Mouse (Mus musculus) brown adipose tissue, adult 24 weeks (tissue): ENCODE results near the gene Tnfaip8l2. TPM values are rescaled to one million over a fixed set of nuclear protein-coding genes. Genes with fewer than 3 reads are reported as not detected.
"Not testable (repeated sequence)": the region's sequence is repeated elsewhere in the genome, so short reads cannot be mapped to it uniquely, and the experiment has no call there.

Experiments
- H3K27ac ChIP-seq: fragments of 200-500 bp; replicated peaks from 2 replicates; pipeline ENCODE4 v1.5.1; 2012; ENCODE audit warnings: low read depth, mild to moderate bottlenecking, low read length
- H3K4me1 ChIP-seq: fragments of 200-500 bp; 2 replicates; pipeline ENCODE4 v1.6.1; 2012; ENCODE audit warnings: low read length, mixed read lengths; ENCODE audit not compliant: control insufficient read depth, insufficient read depth, insufficient read length
- H3K4me3 ChIP-seq: fragments of 200-500 bp; 2 replicates; pipeline ENCODE4 v1.5.1; 2012; ENCODE audit warnings: low read depth, mild to moderate bottlenecking, low read length, moderate library complexity; ENCODE audit not compliant: insufficient read depth
- polyA plus RNA-seq: library from polyadenylated mRNA; stranded (reverse); fragments of >200 nt; gene quantifications from 2 replicates; pipeline ENCODE4 v1.2.4, GENCODE M21; 2012; ENCODE audit not compliant: missing spikeins, insufficient read depth, insufficient read length

Tnfaip8l2 gene
- polyA plus RNA-seq, 1 experiment = 2.8 TPM

DNA sequence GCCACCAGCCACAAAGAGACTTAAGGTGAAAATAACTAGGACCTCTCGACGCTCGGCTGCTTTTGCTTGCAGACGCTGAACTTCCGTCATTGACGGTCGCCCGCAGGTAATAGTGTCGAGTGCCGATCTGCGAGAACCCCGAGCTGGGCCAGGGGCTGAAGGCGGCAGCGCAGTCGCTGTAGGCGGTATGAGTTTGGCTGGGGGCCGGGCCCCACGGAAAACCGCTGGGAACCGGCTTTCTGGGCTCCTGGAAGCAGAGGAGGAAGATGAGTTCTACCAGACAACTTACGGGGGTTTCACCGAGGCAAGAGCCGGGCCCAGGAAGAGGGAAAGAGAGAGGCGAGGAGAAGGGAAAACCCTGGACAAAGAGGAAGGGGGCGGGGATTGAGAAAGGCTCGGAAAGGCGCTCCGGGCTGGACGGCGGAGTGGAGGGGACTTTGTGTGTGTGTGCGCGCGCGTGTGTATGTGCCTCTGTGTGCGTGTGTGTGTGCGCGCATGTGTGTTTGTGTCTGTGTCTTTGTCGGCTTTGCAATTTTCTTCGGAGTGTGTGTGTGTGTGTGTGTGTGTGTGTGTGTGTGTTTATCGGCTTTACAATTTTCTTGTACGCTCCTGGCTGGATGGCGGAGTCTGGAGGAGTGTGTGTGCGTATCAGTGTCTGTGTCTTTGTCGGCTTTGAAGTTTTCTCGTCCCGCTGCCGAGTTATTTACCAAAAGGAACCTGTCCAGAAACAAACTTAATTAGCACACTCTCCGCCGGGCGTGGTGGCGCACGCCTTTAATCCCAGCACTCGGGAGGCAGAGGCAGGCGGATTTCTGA is 31.0 kb downstream of the Tnfaip8l2 start, which contains the start of gene Vps72:
TSS of gene Vps72 (plus strand) at position 112 of the 816 bp plus-strand sequence.
- Histone ChIP-seq H3K4me3 (peak within 1 kb of the TSS; percentile 99), H3K4me1 (no peaks in the 10 kb centered on the region; the same call in 1 of the 2 replicates), H3K27ac (peak within 1 kb of the TSS; percentile 95)

DNA sequence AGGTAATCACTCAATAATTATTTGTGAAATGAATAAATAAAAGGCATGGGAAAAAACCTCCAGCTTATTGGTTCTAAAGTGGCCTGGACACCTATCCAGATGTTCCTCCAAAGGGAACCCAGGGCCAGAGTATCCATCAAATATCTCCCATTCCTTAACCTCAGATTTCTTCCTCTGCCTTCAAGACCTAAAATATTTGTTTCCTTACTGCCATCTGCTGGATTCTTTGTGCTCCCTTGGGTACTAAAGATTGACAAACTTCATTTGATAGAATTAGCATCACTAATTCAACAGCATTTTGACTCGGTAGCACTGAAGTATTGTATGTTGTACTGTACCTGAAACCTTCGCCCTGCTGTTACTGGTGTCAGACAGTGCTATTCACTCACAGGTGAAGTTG is 34.3 kb downstream of the Tnfaip8l2 start:
- no peak overlapping the region for H3K4me3 ChIP-seq
- H3K27ac ChIP-seq = no peak overlapping the region
- no peaks in the 10 kb centered on the region for H3K4me1 ChIP-seq

DNA sequence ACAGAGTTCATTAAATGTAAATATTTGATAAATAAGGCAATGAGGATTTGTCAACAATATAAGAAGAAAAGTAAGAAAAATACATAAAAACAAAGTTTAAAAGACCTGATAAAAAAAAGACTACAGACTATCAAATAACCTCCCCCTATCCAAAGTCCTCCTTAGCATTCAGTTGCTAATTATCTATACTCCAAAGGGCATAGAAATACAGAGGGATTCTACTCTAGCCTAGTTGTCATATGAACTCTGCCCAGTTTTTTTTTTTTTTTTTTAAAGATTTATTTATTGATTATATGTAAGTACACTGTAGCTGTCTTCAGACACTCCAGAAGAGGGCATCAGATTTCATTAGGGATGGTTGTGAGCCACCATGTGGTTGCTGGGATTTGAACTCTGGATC is 34.9 kb downstream of the Tnfaip8l2 start:
- H3K4me3 ChIP-seq, H3K4me1 ChIP-seq, H3K27ac ChIP-seq: not testable (repeated sequence)

DNA sequence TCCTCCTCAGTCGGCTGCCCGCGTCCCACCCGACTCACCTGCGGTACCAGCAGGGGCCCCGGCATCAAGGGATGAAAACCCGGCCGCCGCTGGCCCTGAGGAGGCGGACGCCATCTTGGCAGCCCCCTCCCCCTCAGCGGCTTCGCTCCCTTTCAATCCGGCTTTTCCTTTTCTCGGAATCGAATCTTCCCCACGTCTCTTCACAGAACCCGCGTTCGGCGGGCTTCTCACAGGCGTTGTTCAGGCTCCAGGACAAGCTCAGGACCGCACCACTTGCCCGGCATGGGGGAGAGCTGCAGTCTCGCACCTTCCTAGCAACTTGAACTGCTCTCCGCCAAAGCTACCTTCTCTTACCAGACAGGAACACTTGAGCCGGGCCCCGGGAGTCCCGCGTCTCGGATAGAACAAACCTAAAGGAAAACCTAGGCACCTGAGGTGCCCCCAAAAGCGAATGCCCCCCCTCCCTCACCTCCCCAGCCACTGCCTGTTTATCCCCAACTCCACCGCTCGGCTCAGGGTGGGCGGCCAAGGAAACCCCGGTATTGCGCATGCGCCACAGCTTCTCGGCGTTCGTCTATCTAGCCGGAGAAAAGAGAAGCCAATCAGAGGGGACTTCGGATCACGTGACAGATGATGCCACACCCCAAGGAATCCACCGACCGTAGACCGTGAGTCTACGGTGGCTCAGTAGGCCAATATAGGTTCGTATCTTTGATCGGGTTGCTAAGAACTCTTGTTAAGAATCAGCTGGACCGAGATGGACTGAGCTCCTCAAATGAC is 35.6 kb downstream of the Tnfaip8l2 start, which contains the start of gene Pip5k1a:
TSS of gene Pip5k1a (minus strand) at position 593 of the 780 bp plus-strand sequence.
- Histone ChIP-seq H3K4me3 (peak within 1 kb of the TSS; percentile 78), H3K27ac (peak within 1 kb of the TSS; percentile 45), H3K4me1 (no peaks in the 10 kb centered on the region)

DNA sequence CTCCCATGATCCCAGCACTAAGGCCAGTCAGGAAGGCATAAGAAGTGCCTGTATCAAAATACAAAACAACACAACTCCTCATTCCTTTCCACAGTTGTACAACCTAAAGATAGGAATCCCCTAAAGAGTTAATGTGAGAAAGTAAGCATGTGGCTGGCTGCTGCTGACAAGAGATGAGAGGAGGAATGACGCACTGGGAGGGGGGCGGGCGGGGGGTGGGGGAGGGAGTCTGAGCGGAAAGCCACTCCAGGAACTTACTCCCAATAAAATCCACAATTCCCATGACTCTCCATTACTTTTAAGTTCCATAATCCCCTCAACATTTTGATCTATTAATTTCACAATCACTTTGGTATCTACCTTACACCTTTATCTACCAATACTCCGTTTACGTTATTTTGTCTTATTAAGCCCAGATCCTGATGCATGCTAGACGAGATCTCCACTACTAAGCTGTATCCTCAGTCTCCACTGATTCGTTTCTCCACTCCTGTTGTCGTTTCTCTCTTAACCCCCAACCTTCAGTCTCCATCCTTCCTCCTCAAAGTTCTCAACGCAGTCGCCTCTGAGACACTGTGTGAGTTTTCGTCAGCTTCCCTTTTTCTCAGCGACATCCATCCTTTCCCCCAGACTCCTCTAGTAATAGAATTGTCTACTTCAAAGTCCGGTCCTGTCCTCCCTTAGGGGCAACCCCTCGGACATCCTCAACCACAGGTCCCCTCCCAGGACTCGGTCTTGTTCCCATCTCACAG is 36.4 kb downstream of the Tnfaip8l2 start:
- Histone ChIP-seq H3K4me3 (peak overlapping the region; percentile 78), H3K4me1 (no peaks in the 10 kb centered on the region), H3K27ac (peak overlapping the region; percentile 45; the same call in 1 of the 2 replicates)

DNA sequence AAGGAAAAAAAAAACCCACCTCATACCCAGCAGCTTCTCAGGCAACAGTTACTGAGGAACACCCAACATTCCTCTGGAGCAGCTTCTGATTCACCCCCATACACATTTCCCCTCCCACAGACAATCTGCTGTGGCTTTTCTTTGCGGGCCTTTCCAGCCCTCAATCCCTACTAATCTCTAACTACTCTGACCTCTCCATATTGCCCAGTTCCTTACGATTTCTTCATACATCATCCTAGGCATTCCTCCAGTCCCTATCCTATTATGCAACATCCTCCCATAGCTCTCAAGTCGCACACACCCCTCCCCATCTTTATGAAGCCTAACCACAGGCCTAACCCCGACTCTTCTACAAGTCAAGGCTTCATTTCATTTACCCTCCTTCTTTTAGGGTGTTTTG is 37.0 kb downstream of the Tnfaip8l2 start:
- H3K27ac ChIP-seq = 0 out of 2 replicates have a peak overlapping the region, but pooled peaks have one; percentile 34
- H3K4me3 ChIP-seq = peak overlapping the region; percentile 39
- H3K4me1 ChIP-seq = no peaks in the 10 kb centered on the region

DNA sequence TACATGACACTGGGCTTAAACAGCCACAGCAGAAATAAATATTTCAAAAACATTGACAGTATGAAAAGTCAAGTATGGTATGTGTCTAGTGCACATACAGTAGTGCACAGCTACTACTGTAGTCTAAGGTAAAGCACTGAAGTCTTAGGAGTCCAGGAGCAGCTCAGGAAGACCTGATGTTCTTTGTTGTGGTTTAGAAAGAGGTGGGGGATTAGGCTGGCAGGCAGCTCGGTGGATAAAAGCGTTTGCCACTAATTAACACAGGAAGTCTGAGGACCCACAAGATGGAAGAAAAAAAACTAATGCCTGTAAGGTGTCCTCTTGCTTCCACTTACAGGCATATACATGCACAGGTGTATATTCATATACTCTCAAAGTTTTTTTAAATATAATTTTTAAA is 41.3 kb downstream of the Tnfaip8l2 start:
- Histone ChIP-seq H3K27ac (no peak overlapping the region), H3K4me1 (no peaks in the 10 kb centered on the region), H3K4me3 (no peak overlapping the region)

Other genes with a start within 250 kb of the Tnfaip8l2 start
- gene Selenbp1, start 209.3 kb downstream of the Tnfaip8l2 start, polyA plus RNA-seq = 51.0 and 61.7 TPM in 2 replicates
- 4.0 and 6.3 TPM in 2 replicates for gene Rfx5, start 188.3 kb downstream of the Tnfaip8l2 start, polyA plus RNA-seq
- gene Pi4kb, start 167.6 kb downstream of the Tnfaip8l2 start, polyA plus RNA-seq = 16.6 and 17.7 TPM in 2 replicates
- gene Zfp687, start 126.9 kb downstream of the Tnfaip8l2 start, polyA plus RNA-seq = 5.7 and 6.1 TPM in 2 replicates
- gene Psmd4, start 99.7 kb downstream of the Tnfaip8l2 start, polyA plus RNA-seq = 168 and 202 TPM in 2 replicates
- gene Pip5k1a, start 35.4 kb downstream of the Tnfaip8l2 start, polyA plus RNA-seq = 12.7 and 14.5 TPM in 2 replicates
- 18.8 and 26.2 TPM in 2 replicates for gene Vps72, start 31.3 kb downstream of the Tnfaip8l2 start, polyA plus RNA-seq
- gene Tmod4, start 17.9 kb downstream of the Tnfaip8l2 start, polyA plus RNA-seq = 7.3 and 12.4 TPM in 2 replicates
- gene Scnm1, start 8.3 kb downstream of the Tnfaip8l2 start, polyA plus RNA-seq = 34.7 and 62.1 TPM in 2 replicates
- 7.3 and 7.6 TPM in 2 replicates for gene Lysmd1, start 8.3 kb downstream of the Tnfaip8l2 start, polyA plus RNA-seq
- gene Sema6c, start 18.1 kb upstream of the Tnfaip8l2 start, polyA plus RNA-seq = 1.5 and 2.6 TPM in 2 replicates
- 11.3 and 12.2 TPM in 2 replicates for gene Gabpb2, start 75.6 kb upstream of the Tnfaip8l2 start, polyA plus RNA-seq
- gene Cdc42se1, start 86.4 kb upstream of the Tnfaip8l2 start, polyA plus RNA-seq = 23.3 and 29.2 TPM in 2 replicates
- gene Mllt11, start 89.8 kb upstream of the Tnfaip8l2 start, polyA plus RNA-seq = 3.5 and 7.0 TPM in 2 replicates
- gene Gm128, start 99.2 kb upstream of the Tnfaip8l2 start, polyA plus RNA-seq = not detected in 2 replicates
- gene Bnipl, start 108.8 kb upstream of the Tnfaip8l2 start, polyA plus RNA-seq = not detected in 2 replicates
- gene Mindy1, start 139.0 kb upstream of the Tnfaip8l2 start, polyA plus RNA-seq = 22.1 and 23.5 TPM in 2 replicates
- 11.9 and 16.3 TPM in 2 replicates for gene Prune1, start 139.7 kb upstream of the Tnfaip8l2 start, polyA plus RNA-seq
- 0.63 and 1.5 TPM in 2 replicates for gene Anxa9, start 164.8 kb upstream of the Tnfaip8l2 start, polyA plus RNA-seq
- gene Cers2, start 172.4 kb upstream of the Tnfaip8l2 start, polyA plus RNA-seq = 178 and 185 TPM in 2 replicates
- gene Setdb1, start 214.8 kb upstream of the Tnfaip8l2 start, polyA plus RNA-seq = 6.7 and 7.5 TPM in 2 replicates